Mouse (Mus musculus): ENCODE results near the gene Gm29797. TPM values are rescaled to one million over a fixed set of nuclear protein-coding genes. Genes with fewer than 3 reads are reported as not detected.

Gm29797 gene
- polyA plus RNA-seq, 1 experiment = not detected

GRCm38 (mm10) chr2:181685686-181686085 is 28.9 kb downstream of the Gm29797 start:
- Histone ChIP-seq H3K4me1 (ENCODE audit: control insufficient read depth, insufficient read depth, insufficient read length) (peaks cover 18% of the 10 kb centered on the region; the same call in 1 of the 2 replicates), H3K27ac (ENCODE audit: insufficient read depth, low read length) (no peak overlapping the region), H3K36me3 (ENCODE audit: control insufficient read depth, insufficient read depth, low read length) (peaks cover 18% of the 10 kb centered on the region), H3K27me3 (ENCODE audit: control insufficient read depth, insufficient read depth, low read length) (no peaks in the 10 kb centered on the region), H3K4me3 (ENCODE audit: extremely low read depth, insufficient read depth, insufficient read length) (no peak overlapping the region)
- TF ChIP-seq POLR2A (IDR thresholded peaks at IDR 0.05; ENCODE audit: low read depth, low read length) (no peak), CTCF (IDR thresholded peaks at IDR 0.05; ENCODE audit: extremely low read depth, insufficient read depth, insufficient read length, insufficient replicate concordance) (no peak)
- 92% methylated on average over 4 of the region's 4 CpGs for WGBS
- DNase-seq (ENCODE audit: low read depth in 1 of 2, low spot score in 2 of 2) = no peak

GRCm38 (mm10) chr2:181687586-181687985 is 30.8 kb downstream of the Gm29797 start:
- DNase-seq (ENCODE audit: low read depth in 1 of 2, low spot score in 2 of 2) = no peak
- peaks cover 20% of the 10 kb centered on the region for H3K36me3 ChIP-seq (ENCODE audit: control insufficient read depth, insufficient read depth, low read length)
- WGBS = 88% methylated on average over 8 of the region's 8 CpGs
- H3K27me3 ChIP-seq (ENCODE audit: control insufficient read depth, insufficient read depth, low read length) = no peaks in the 10 kb centered on the region
- TF ChIP-seq POLR2A (IDR thresholded peaks at IDR 0.05; ENCODE audit: low read depth, low read length) (no peak), CTCF (IDR thresholded peaks at IDR 0.05; ENCODE audit: extremely low read depth, insufficient read depth, insufficient read length, insufficient replicate concordance) (no peak)
- H3K27ac ChIP-seq (ENCODE audit: insufficient read depth, low read length) = no peak overlapping the region
- no peak overlapping the region for H3K4me3 ChIP-seq (ENCODE audit: extremely low read depth, insufficient read depth, insufficient read length)
- peaks cover 27% of the 10 kb centered on the region; the same call in 1 of the 2 replicates for H3K4me1 ChIP-seq (ENCODE audit: control insufficient read depth, insufficient read depth, insufficient read length)

- 79% methylated on average over 10 of the region's 10 CpGs for WGBS
- DNase-seq (ENCODE audit: low read depth in 1 of 2, low spot score in 2 of 2) = no peak
- TF ChIP-seq CTCF (IDR thresholded peaks at IDR 0.05; ENCODE audit: extremely low read depth, insufficient read depth, insufficient read length, insufficient replicate concordance) (no peak), POLR2A (IDR thresholded peaks at IDR 0.05; ENCODE audit: low read depth, low read length) (no peak)
- Histone ChIP-seq H3K27ac (ENCODE audit: insufficient read depth, low read length) (no peak overlapping the region), H3K4me3 (ENCODE audit: extremely low read depth, insufficient read depth, insufficient read length) (no peak overlapping the region), H3K36me3 (ENCODE audit: control insufficient read depth, insufficient read depth, low read length) (peaks cover 20% of the 10 kb centered on the region), H3K4me1 (ENCODE audit: control insufficient read depth, insufficient read depth, insufficient read length) (peaks cover 33% of the 10 kb centered on the region; the same call in 1 of the 2 replicates), H3K27me3 (ENCODE audit: control insufficient read depth, insufficient read depth, low read length) (no peaks in the 10 kb centered on the region)
Measured at GRCm38 (mm10) chr2:181689466-181690160, 32.8 kb downstream of the Gm29797 start.

- TF ChIP-seq POLR2A (IDR thresholded peaks at IDR 0.05; ENCODE audit: low read depth, low read length) = no peak
- no peak for TF ChIP-seq CTCF (IDR thresholded peaks at IDR 0.05; ENCODE audit: extremely low read depth, insufficient read depth, insufficient read length, insufficient replicate concordance)
- H3K27me3 ChIP-seq (ENCODE audit: control insufficient read depth, insufficient read depth, low read length) = no peaks in the 10 kb centered on the region
- H3K36me3 ChIP-seq (ENCODE audit: control insufficient read depth, insufficient read depth, low read length) = peaks cover 17% of the 10 kb centered on the region
- H3K27ac ChIP-seq (ENCODE audit: insufficient read depth, low read length) = 0 out of 2 replicates have a peak overlapping the region, but pooled peaks have one; percentile 50
- WGBS = 71% methylated on average over 6 of the region's 6 CpGs
- H3K4me3 ChIP-seq (ENCODE audit: extremely low read depth, insufficient read depth, insufficient read length) = peak overlapping the region; percentile 50; the same call in 1 of the 2 replicates
- DNase-seq (ENCODE audit: low read depth in 1 of 2, low spot score in 2 of 2) = no peak
- peaks cover 34% of the 10 kb centered on the region; the same call in 1 of the 2 replicates for H3K4me1 ChIP-seq (ENCODE audit: control insufficient read depth, insufficient read depth, insufficient read length)
Measured at GRCm38 (mm10) chr2:181691083-181691482, 34.2 kb downstream of the Gm29797 start.

GRCm38 (mm10) chr2:181691571-181691970 is 34.7 kb downstream of the Gm29797 start:
- DNase-seq (ENCODE audit: low read depth in 1 of 2, low spot score in 2 of 2) = peak in 1 of 2 experiments; percentile 47
- H3K27ac ChIP-seq (ENCODE audit: insufficient read depth, low read length) = peak overlapping the region; percentile 98

GRCm38 (mm10) chr2:181692304-181692703 is 35.5 kb downstream of the Gm29797 start:
- Histone ChIP-seq H3K4me3 (ENCODE audit: extremely low read depth, insufficient read depth, insufficient read length) (peak overlapping the region; percentile 78; the same call in 1 of the 2 replicates), H3K27ac (ENCODE audit: insufficient read depth, low read length) (peak overlapping the region; percentile 98), H3K4me1 (ENCODE audit: control insufficient read depth, insufficient read depth, insufficient read length) (peaks cover 34% of the 10 kb centered on the region; the same call in 1 of the 2 replicates), H3K36me3 (ENCODE audit: control insufficient read depth, insufficient read depth, low read length) (peaks cover 15% of the 10 kb centered on the region), H3K27me3 (ENCODE audit: control insufficient read depth, insufficient read depth, low read length) (no peaks in the 10 kb centered on the region)
- no peak for TF ChIP-seq POLR2A (IDR thresholded peaks at IDR 0.05; ENCODE audit: low read depth, low read length)
- TF ChIP-seq CTCF (IDR thresholded peaks at IDR 0.05; ENCODE audit: extremely low read depth, insufficient read depth, insufficient read length, insufficient replicate concordance) = no peak
- no peak for DNase-seq (ENCODE audit: low read depth in 1 of 2, low spot score in 2 of 2)
- WGBS = 58% methylated on average over 3 of the region's 3 CpGs

More at GRCm38 (mm10) chr2:181691571-181691970, 34.7 kb downstream of the Gm29797 start:
- 19% methylated on average over 4 of the region's 4 CpGs for WGBS
- peaks cover 34% of the 10 kb centered on the region; the same call in 1 of the 2 replicates for H3K4me1 ChIP-seq (ENCODE audit: control insufficient read depth, insufficient read depth, insufficient read length)
- H3K36me3 ChIP-seq (ENCODE audit: control insufficient read depth, insufficient read depth, low read length) = peaks cover 17% of the 10 kb centered on the region
- TF ChIP-seq POLR2A (IDR thresholded peaks at IDR 0.05; ENCODE audit: low read depth, low read length) = no peak
- H3K27me3 ChIP-seq (ENCODE audit: control insufficient read depth, insufficient read depth, low read length) = no peaks in the 10 kb centered on the region
- peak overlapping the region; percentile 50 for H3K4me3 ChIP-seq (ENCODE audit: extremely low read depth, insufficient read depth, insufficient read length)

All from spleen, adult 2 months (tissue).